Mouse (Mus musculus) lung, postnatal 0 days (tissue): ENCODE results near the gene Cd300c2. TPM values are rescaled to one million over a fixed set of nuclear protein-coding genes. Genes with fewer than 3 reads are reported as not detected.

ENCODE experiments used
- ATAC-seq: fragments of 200-750 bp; cut with Nextera tagmentation; 2 replicates; pipeline ENCODE4 v1.8.0; 2017; ENCODE audit warnings: moderate library complexity
- DNase-seq: peaks from one replicate; pipeline ENCODE4 v3.0.0-alpha.2; 2016; ENCODE audit warnings: low spot score
- H3K27ac ChIP-seq: fragments of 300-500 bp; sonication (generic); 2 replicates; pipeline ENCODE4 v1.5.1; 2014; ENCODE audit warnings: antibody characterized with exemption, mild to moderate bottlenecking, low read length, mixed read lengths
- H3K27me3 ChIP-seq: fragments of 300-500 bp; sonication (generic); replicated peaks from 2 replicates; pipeline ENCODE4 v1.6.1; 2014; ENCODE audit warnings: low read length, mixed read lengths; ENCODE audit not compliant: insufficient read depth
- H3K36me3 ChIP-seq: fragments of 300-500 bp; sonication (generic); 2 replicates; pipeline ENCODE4 v1.6.1; 2014; ENCODE audit warnings: low read length, mixed read lengths; ENCODE audit not compliant: insufficient read depth
- H3K4me1 ChIP-seq: fragments of 300-500 bp; sonication (generic); 2 replicates; pipeline ENCODE4 v1.6.1; 2014; ENCODE audit warnings: antibody characterized with exemption, low read depth, low read length, mixed read lengths; ENCODE audit not compliant: insufficient read depth
- H3K4me2 ChIP-seq: fragments of 300-500 bp; sonication (generic); replicated peaks from 2 replicates; pipeline ENCODE4 v1.6.1; 2014; ENCODE audit warnings: low read depth, mild to moderate bottlenecking, low read length, moderate library complexity, mixed read lengths
- H3K4me3 ChIP-seq: fragments of 300-500 bp; sonication (generic); 2 replicates; pipeline ENCODE4 v1.5.1; 2014; ENCODE audit warnings: low read depth, low read length
- H3K9ac ChIP-seq: fragments of 300-500 bp; sonication (generic); replicated peaks from 2 replicates; pipeline ENCODE4 v1.6.1; 2014; ENCODE audit warnings: low read depth, mild to moderate bottlenecking
- H3K9me3 ChIP-seq: fragments of 300-500 bp; sonication (generic); 2 replicates; pipeline ENCODE4 v1.6.1; 2016; ENCODE audit warnings: low read length, mixed read lengths
- CTCF ChIP-seq: IDR thresholded peaks from 2 replicates; pipeline ENCODE4 v1.5.1; 2016; ENCODE audit warnings: antibody characterized with exemption, mild to moderate bottlenecking
- EP300 ChIP-seq: IDR thresholded peaks from 2 replicates; pipeline ENCODE4 v1.6.1; 2016; ENCODE audit warnings: antibody characterized with exemption, mild to moderate bottlenecking, control low read depth
- WGBS: fragments of 180-500 bp; shearing (Covaris S2); extraction: QIAGEN DNeasy Blood & Tissue Kit; methylation state at CpG from one replicate; pipeline ENCODE4 v1.1.7; 2014; 5-methylcytosine and 5-hydroxymethylcytosine counted together
- polyA plus RNA-seq: library from polyadenylated mRNA; unstranded; fragments of >200 nt; fragmentation: Nextera tagmentation; extraction: Ambion mirVana; gene quantifications from 2 replicates; pipeline ENCODE4 v1.2.1, GENCODE M21; 2015

The Cd300c2 gene
- polyA plus RNA-seq, 1 experiment from 2014 or later = 15.7 TPM

DNA sequence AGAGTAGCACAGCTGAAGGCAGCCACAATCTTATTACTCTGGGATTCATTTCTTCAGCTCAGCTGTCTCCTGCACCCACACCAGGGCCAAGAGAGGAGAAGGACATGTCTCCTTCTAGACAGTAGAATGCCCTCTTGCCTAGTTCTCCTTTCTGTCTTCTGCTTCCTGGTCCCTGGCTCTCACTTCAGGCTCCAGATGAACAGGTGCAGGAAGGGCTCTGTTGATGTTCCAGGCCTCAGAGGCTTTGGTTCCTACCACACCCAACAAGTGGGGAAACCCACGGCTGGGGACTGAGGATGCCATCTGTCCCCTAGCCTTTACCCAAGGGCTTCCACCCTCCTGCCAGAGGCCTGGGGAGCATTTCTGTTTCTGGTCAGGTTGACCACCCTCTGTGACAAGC is 41.3 kb downstream of the Cd300c2 start:
- no peak overlapping the region for H3K27ac ChIP-seq
- ATAC-seq = no peak
- 43% methylated on average over 1 of the region's 1 CpGs for WGBS
- TF ChIP-seq EP300 = no peak
- no peak for TF ChIP-seq CTCF
- no peak for DNase-seq
- no peaks in the 10 kb centered on the region for H3K27me3 ChIP-seq
- H3K9ac ChIP-seq = no peak overlapping the region
- no peak overlapping the region for H3K4me2 ChIP-seq
- H3K36me3 ChIP-seq = no peaks in the 10 kb centered on the region
- no peaks in the 10 kb centered on the region for H3K9me3 ChIP-seq
- no peak overlapping the region for H3K4me3 ChIP-seq
- H3K4me1 ChIP-seq = no peaks in the 10 kb centered on the region

Other genes with a start within 250 kb of the Cd300c2 start
- 0.54 and 0.74 TPM in 2 replicates for gene Kif19a, start 236.5 kb downstream of the Cd300c2 start, polyA plus RNA-seq
- 0.15 and 0.20 TPM in 2 replicates for gene Btbd17, start 205.9 kb downstream of the Cd300c2 start, polyA plus RNA-seq
- not detected in 2 replicates for gene Gpr142, start 203.0 kb downstream of the Cd300c2 start, polyA plus RNA-seq
- gene Gprc5c, start 150.7 kb downstream of the Cd300c2 start, polyA plus RNA-seq = 10.4 and 11.1 TPM in 2 replicates
- gene Cd300a, start 111.8 kb downstream of the Cd300c2 start, polyA plus RNA-seq = 4.6 and 5.9 TPM in 2 replicates
- gene Cd300lb, start 67.5 kb downstream of the Cd300c2 start, polyA plus RNA-seq = 1.5 and 2.0 TPM in 2 replicates
- gene Cd300c, start 32.7 kb downstream of the Cd300c2 start, polyA plus RNA-seq = 0.19 and 0.31 TPM in 2 replicates
- gene Cd300ld, start 12.0 kb downstream of the Cd300c2 start, polyA plus RNA-seq = 0.92 and 1.0 TPM in 2 replicates
- 0.44 TPM in 1 of 2 replicates, not detected in the other for gene Cd300ld2, start 14.3 kb upstream of the Cd300c2 start, polyA plus RNA-seq
- gene Cd300ld4, start 25.1 kb upstream of the Cd300c2 start, polyA plus RNA-seq = not detected in 2 replicates
- gene Cd300ld5, start 35.9 kb upstream of the Cd300c2 start, polyA plus RNA-seq = not detected in 2 replicates
- not detected in 2 replicates for gene Cd300ld3, start 46.5 kb upstream of the Cd300c2 start, polyA plus RNA-seq
- gene Cd300e, start 60.3 kb upstream of the Cd300c2 start, polyA plus RNA-seq = 0.21 and 0.31 TPM in 2 replicates
- 0.56 and 0.85 TPM in 2 replicates for gene Rab37, start 89.6 kb upstream of the Cd300c2 start, polyA plus RNA-seq
- gene Cd300lf, start 132.1 kb upstream of the Cd300c2 start, polyA plus RNA-seq = 12.7 and 13.1 TPM in 2 replicates
- gene Slc9a3r1, start 161.5 kb upstream of the Cd300c2 start, polyA plus RNA-seq = 56.9 and 71.2 TPM in 2 replicates
- gene Tmem104, start 185.6 kb upstream of the Cd300c2 start, polyA plus RNA-seq = 9.6 and 10.5 TPM in 2 replicates
- 30.3 and 30.8 TPM in 2 replicates for gene Nat9, start 186.0 kb upstream of the Cd300c2 start, polyA plus RNA-seq